Comparison of ENCODE assay signal across 17 mouse cellular contexts in genomic region chr17:15066911-15067310, GRCm38 (mm10). TPM values are rescaled to one million over a fixed set of nuclear protein-coding genes. Genes with fewer than 3 reads are reported as not detected.
DNase-seq lines count a peak whose midpoint lies in the region; TF ChIP-seq lines count a peak whose summit lies in the region.
"Had no signal": no experiment of that assay in that cellular context is flagged by ENCODE, and none has a peak within 500 bp of the region (broad histone marks: within the 10 kb centered on the region; RNA-seq: fewer than 3 reads in every experiment).

No protein-coding gene starts in this region.

- H3K27me3 ChIP-seq in cerebellum, adult 2 months (ENCODE audit: control insufficient read depth, insufficient read depth, low read length), result no peaks in the 10 kb centered on the region
- H3K27me3 ChIP-seq: embryonic facial prominence, embryonic 15.5 days; hindbrain, embryonic 15.5 days; limb, embryonic 12.5 days had no signal

- H3K27ac ChIP-seq in cerebellum, adult 2 months (ENCODE audit: insufficient read depth, low read length), result no peak overlapping the region
- H3K27ac ChIP-seq: embryonic facial prominence, embryonic 15.5 days; kidney, postnatal 0 days; limb, embryonic 12.5 days had no signal

- peaks cover 9% of the 10 kb centered on the region for H3K4me1 ChIP-seq in cerebellum, adult 2 months (ENCODE audit: control insufficient read depth, insufficient read depth, low read length)

- TF ChIP-seq CTCF in cerebellum, adult 2 months (IDR thresholded peaks at IDR 0.05; ENCODE audit: borderline replicate concordance, insufficient read depth, low read depth, low read length), result no peak

- no peak overlapping the region for H3K4me3 ChIP-seq in cerebellum, adult 2 months (replicated peaks; ENCODE audit: insufficient read depth, low read depth, low read length)
- H3K4me3 ChIP-seq: embryonic facial prominence, embryonic 15.5 days; hindbrain, embryonic 15.5 days; limb, embryonic 12.5 days had no signal

- 80% methylated on average over 1 of the region's 1 CpGs for WGBS in cerebellum, adult 2 months

- intact Hi-C loops in heart, postnatal 36 days (cut with DNase I), result loop anchor here (5.0 kb wide), 2 partner anchors 125 to 220 kb away; no protein-coding TSS in a partner anchor

- peak; percentile 86 for DNase-seq in heart, adult 11 months
- no peak for DNase-seq in heart, postnatal 36 days
- peak; percentile 47 for DNase-seq in kidney, postnatal 10 days
- DNase-seq in kidney, postnatal 4 days, result no peak
- peak; percentile 33 for DNase-seq in testis, postnatal 10 days (ENCODE audit: low spot score)
- no peak for DNase-seq in testis, postnatal 14 days (ENCODE audit: low spot score)
- no peak for DNase-seq in cerebellum, adult 2 months
- DNase-seq: cerebellum, postnatal 10 days; heart, adult 18-20 months; layer of hippocampus, adult 9-11 months had no signal

- no peak for TF ChIP-seq POLR2A in cerebellum, adult 2 months (IDR thresholded peaks at IDR 0.05; ENCODE audit: borderline replicate concordance, insufficient read depth, low read length)

RNA-seq across cellular contexts. Expression of gene Gm3448, which starts 25.6 kb away (rescaled TPM):
- 1 to 10 TPM; 1.2 to 1.4 TPM for total RNA-seq in heart, postnatal 36 days (2021)
- 3.4 and 4.5 TPM in 2 replicates for polyA plus RNA-seq in cerebellum, adult 2 months (2012; rRNA removed)

RNA-seq across cellular contexts. Expression of gene Tcte3, which starts 25.6 kb away (rescaled TPM):
- not detected for total RNA-seq in heart, postnatal 36 days (2021)
- polyA plus RNA-seq in cerebellum, adult 2 months (2012; rRNA removed), result not detected in 2 replicates
- total RNA-seq: neutrophil, adult 5-6 weeks had no signal
- polyA plus RNA-seq: embryonic facial prominence, embryonic 15.5 days; heart, postnatal 0 days; kidney, postnatal 0 days; midbrain, embryonic 13.5 days had no signal

RNA-seq across cellular contexts. Expression of gene Ermard, which starts 25.9 kb away (rescaled TPM):
- 10 to 100 TPM; 25.7 to 26.4 TPM for total RNA-seq in heart, postnatal 36 days (2021)
- 107 and 119 TPM in 2 replicates for polyA plus RNA-seq in cerebellum, adult 2 months (2012; rRNA removed)

RNA-seq across cellular contexts. Expression of gene Gm3435, which starts 56.9 kb away (rescaled TPM):
- total RNA-seq in heart, postnatal 36 days (2021), result 1 to 10 TPM; 1.0 to 2.6 TPM
- polyA plus RNA-seq in cerebellum, adult 2 months (2012; rRNA removed), result 12.3 and 12.8 TPM in 2 replicates

Comparison
In these comparisons a context has a peak if more than half of its experiments do, and no peak if none do; other contexts are left out.
1. DNase-seq: peak in heart, adult 11 months (single experiment), kidney, postnatal 10 days (single experiment) and testis, postnatal 10 days (single experiment); none in heart, postnatal 36 days (0 of 2), kidney, postnatal 4 days (0 of 2), testis, postnatal 14 days (single experiment) and cerebellum, adult 2 months (0 of 2).